Mouse (Mus musculus) CD4-positive, CD25-positive, alpha-beta regulatory T cell (primary cell): ENCODE results near the gene Ndrg4. TPM values are rescaled to one million over a fixed set of nuclear protein-coding genes. Genes with fewer than 3 reads are reported as not detected.

Experiments
- polyA plus RNA-seq: library from polyadenylated mRNA; unstranded; fragments of 100-300 nt; shearing (Covaris generic); gene quantifications from one replicate; pipeline ENCODE4 v1.2.1, GENCODE M21; 2017

The Ndrg4 gene
- 1.3 TPM for polyA plus RNA-seq

DNA sequence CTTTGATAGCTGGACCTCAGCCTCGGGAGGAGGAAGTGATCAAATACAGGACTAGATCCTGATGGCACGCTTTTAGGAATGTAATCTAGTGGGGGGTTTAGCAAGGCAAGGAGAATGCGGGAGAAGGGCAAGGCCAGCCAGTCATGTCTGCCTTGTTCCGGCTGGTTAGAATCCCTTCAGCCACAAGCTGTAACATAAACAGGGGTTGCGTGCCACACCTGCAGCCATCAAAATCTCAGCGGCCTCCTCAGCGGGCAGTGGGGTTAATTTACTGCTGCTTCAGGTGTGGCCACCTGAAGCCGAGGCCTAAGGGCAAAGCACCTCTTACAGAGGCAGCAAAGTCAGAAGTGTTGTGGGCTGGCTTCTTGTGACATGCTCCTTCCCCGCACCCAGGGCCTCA lies at the start of gene Ndrg4:
Gene Ndrg4 (plus strand): TSS at position 350 of the 400 bp plus-strand sequence.

DNA sequence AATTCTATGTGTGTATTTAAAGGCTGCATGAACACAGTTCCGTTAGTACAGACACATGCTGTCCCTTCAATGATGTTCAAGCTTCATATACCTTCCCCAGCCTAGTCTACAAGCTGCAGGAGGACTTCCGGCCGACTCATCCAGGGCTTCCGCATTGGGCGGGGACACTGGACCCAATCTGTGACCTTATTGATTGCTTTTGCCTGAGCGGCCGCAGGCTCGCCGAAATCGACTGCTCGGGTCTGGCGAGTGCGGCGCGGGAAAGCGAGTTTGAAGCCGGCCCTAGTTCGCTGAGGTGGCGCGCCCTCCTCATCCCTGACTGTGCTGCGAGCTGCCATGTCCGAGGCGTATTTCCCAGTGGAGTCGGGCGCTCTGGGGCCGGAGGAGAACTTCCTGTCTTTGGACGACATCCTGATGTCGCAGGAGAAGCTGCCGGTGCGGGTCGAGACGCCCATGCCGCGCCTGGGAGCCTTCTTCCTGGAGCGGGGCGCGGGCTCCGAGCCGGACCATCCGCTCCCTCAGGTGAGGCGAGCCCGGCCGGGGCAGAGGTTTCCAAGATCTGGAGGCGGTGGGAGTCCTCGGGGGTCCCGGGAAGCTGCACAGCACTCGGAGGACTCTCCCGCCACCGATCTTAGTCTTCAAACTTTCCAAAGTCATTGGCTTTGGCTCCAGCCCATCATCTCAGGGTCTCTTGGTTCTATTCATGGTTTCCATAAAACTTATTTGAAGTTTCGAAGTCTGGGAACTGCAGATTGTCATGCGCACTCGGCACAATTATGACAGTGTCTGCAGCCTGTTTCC lies 43.3 kb upstream of the Ndrg4 start, which contains the start of gene Gins3:
Gene Gins3 (plus strand): TSS at position 192 of the 801 bp plus-strand sequence.

DNA sequence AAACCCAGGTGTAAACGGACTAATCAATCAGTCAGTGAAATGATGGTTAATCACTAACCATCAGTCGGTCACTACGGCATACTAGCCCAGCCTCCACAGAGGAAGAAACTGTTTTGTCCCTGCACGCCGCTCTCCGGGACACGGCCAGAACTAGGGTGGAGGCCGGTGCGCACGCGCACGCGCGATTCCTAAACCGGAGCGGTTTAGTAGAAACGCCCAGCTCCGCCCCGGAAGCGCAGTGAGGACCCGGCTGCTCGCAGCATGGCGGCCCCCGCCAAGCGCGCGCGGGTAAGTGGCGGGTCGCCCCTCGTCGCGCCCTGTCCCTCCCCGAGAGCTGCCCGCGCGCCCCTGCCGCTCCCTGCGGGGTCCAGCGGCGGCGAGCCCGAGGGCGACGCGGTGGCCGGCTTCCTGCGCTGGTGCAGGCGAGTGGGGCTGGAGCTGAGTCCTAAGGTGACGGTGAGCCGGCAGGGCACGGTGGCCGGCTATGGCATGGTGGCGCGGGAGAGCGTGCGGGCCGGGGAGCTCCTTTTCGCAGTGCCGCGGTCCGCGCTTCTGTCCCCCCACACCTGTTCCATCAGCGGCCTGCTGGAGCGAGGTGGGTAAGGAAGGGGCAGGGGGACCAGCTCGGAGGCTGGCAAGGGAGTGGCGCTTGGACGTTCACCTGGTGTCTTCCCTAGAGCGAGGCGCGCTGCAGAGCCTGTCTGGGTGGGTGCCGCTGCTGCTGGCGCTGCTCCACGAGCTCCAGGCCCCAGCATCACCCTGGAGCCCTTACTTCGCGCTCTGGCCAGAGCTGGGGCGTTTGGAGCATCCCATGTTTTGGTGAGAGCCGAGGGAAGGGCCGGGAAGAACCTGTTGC lies 39.1 kb downstream of the Ndrg4 start, which contains the start of gene Setd6:
Gene Setd6 (plus strand): TSS at position 206 of the 856 bp plus-strand sequence.

Other genes with a start within 250 kb of the Ndrg4 start
- gene Cfap20, start 242.1 kb upstream of the Ndrg4 start, polyA plus RNA-seq = 43.9 TPM
- 38.9 TPM for gene Csnk2a2, start 186.9 kb upstream of the Ndrg4 start, polyA plus RNA-seq
- gene Ccdc113, start 142.9 kb upstream of the Ndrg4 start, polyA plus RNA-seq = not detected
- gene Prss54, start 100.6 kb upstream of the Ndrg4 start, polyA plus RNA-seq = not detected
- gene Gins3, start 43.5 kb upstream of the Ndrg4 start, polyA plus RNA-seq = 11.1 TPM
- gene Setd6, start 38.9 kb downstream of the Ndrg4 start, polyA plus RNA-seq = 76.5 TPM
- gene Cnot1, start 130.5 kb downstream of the Ndrg4 start, polyA plus RNA-seq = 115 TPM
- gene Sap18b, start 148.4 kb downstream of the Ndrg4 start, polyA plus RNA-seq = 187 TPM
- 13.9 TPM for gene Slc38a7, start 176.6 kb downstream of the Ndrg4 start, polyA plus RNA-seq
- 116 TPM for gene Got2, start 211.6 kb downstream of the Ndrg4 start, polyA plus RNA-seq